Mouse (Mus musculus) Patski (cell line): ENCODE measurements at regions not wholly inside any gene's neighbourhood (a gene's known extent, or its start where the extent isn't known, plus 50 kb on each side); places are given as distances from the start of the nearest gene placed in this dataset.

Experiments used
- ATAC-seq: fragments of 100-300 bp; one replicate; pipeline ENCODE4 v1.8.0; 2021
- CTCF ChIA-PET: fragments of 350-600 bp; sonication (Branson Sonifier 250); formaldehyde crosslinking; loops from one replicate; lab custom pipeline; 2022; ENCODE audit warnings: inconsistent platforms; lab: Charles Lee
- POLR2A ChIA-PET: fragments of 350-600 bp; sonication (Branson Sonifier 250); formaldehyde crosslinking; loops from one replicate; lab custom pipeline; 2022; ENCODE audit warnings: antibody characterized with exemption, inconsistent platforms; lab: Charles Lee
- DNase-seq: peaks from one replicate; pipeline ENCODE4 v3.0.0-alpha.2; 2011; ENCODE audit warnings: low read depth, low spot score
- H3K27me3 ChIP-seq: fragments of 371-371 bp; one replicate; pipeline ENCODE4 v1.5.1; 2021
- CTCF ChIP-seq: fragments of 100-300 bp; IDR thresholded peaks from one replicate; pipeline ENCODE4 v1.5.1; 2021
- in situ Hi-C: fragments of 300-500 bp; cut with MboI; formaldehyde crosslinking; loops from 3 replicates; pipeline ENCODE4 v1.11.1; 2018; ENCODE audit warnings: low pct_unique_long_range_greater_than_20kb, mixed read lengths

- DNase-seq, result no peak
- in situ Hi-C loops, result no loop called here
- no peaks in the 10 kb centered on the region for H3K27me3 ChIP-seq
- ChIA-PET CTCF (interaction anchor here (1.1 kb wide), 1 partner anchor 18 kb away, joined by 3 read pairs; no protein-coding TSS in a partner anchor), POLR2A (no interaction called here)
- no peak for ATAC-seq
- TF ChIP-seq CTCF, result no peak
These were observed 485.8 kb downstream of the Epha4 start for GRCm38 (mm10) chr1:77029091-77029490.

GRCm38 (mm10) chr1:77043749-77044564 lies 470.9 kb downstream of the Epha4 start:
- ChIA-PET CTCF (interaction anchor here (1.1 kb wide), 1 partner anchor 12 kb away, joined by 3 read pairs; no protein-coding TSS in a partner anchor), POLR2A (no interaction called here)
- no peak for TF ChIP-seq CTCF
- no peak for DNase-seq
- no peak for ATAC-seq
- in situ Hi-C loops, result no loop called here
- H3K27me3 ChIP-seq, result no peaks in the 10 kb centered on the region

GRCm38 (mm10) chr1:77048720-77049406 lies 466.0 kb downstream of the Epha4 start:
- DNase-seq (no peak), ATAC-seq (no peak)
- ChIA-PET POLR2A (no interaction called here), CTCF (no interaction called here)
- in situ Hi-C loops, result no loop called here
- no peak for TF ChIP-seq CTCF
- H3K27me3 ChIP-seq, result no peaks in the 10 kb centered on the region

GRCm38 (mm10) chr1:77051239-77051638 lies 463.6 kb downstream of the Epha4 start:
- ATAC-seq, result peak; percentile 65
- in situ Hi-C loops, result no loop called here
- CTCF ChIA-PET, result no interaction called here
- peaks cover under 1% of the 10 kb centered on the region for H3K27me3 ChIP-seq
- TF ChIP-seq CTCF, result no peak
- DNase-seq, result no peak
- POLR2A ChIA-PET, result no interaction called here

- no peak for TF ChIP-seq CTCF
- DNase-seq, result no peak
- H3K27me3 ChIP-seq, result peaks cover 8% of the 10 kb centered on the region
- ATAC-seq, result no peak
- ChIA-PET POLR2A (no interaction called here), CTCF (no interaction called here)
- in situ Hi-C loops, result no loop called here
These were observed 460.9 kb downstream of the Epha4 start for GRCm38 (mm10) chr1:77053837-77054540.

- in situ Hi-C loops, result no loop called here
- no peak for DNase-seq
- ChIA-PET CTCF (interaction anchor here (1.1 kb wide), 1 partner anchor 10 kb away, joined by 3 read pairs; no protein-coding TSS in a partner anchor), POLR2A (no interaction called here)
- ATAC-seq, result no peak
- TF ChIP-seq CTCF, result no peak
- peaks cover 9% of the 10 kb centered on the region for H3K27me3 ChIP-seq
These were observed 452.4 kb downstream of the Epha4 start for GRCm38 (mm10) chr1:77062468-77062867.

GRCm38 (mm10) chr1:77073071-77073470 lies 441.8 kb downstream of the Epha4 start:
- in situ Hi-C loops, result no loop called here
- CTCF ChIA-PET, result interaction anchor here (1.2 to 1.5 kb wide), 2 partner anchors 9 to 11 kb away, joined by 3 read pairs; no protein-coding TSS in a partner anchor
- no peak for TF ChIP-seq CTCF
- DNase-seq (no peak), ATAC-seq (no peak)
- POLR2A ChIA-PET, result no interaction called here
- peaks cover 9% of the 10 kb centered on the region for H3K27me3 ChIP-seq

- DNase-seq (no peak), ATAC-seq (no peak)
- ChIA-PET POLR2A (interaction anchor here (0.7 kb wide), 1 partner anchor 1267 kb away, joined by 3 read pairs; no protein-coding TSS in a partner anchor), CTCF (no interaction called here)
- no peak for TF ChIP-seq CTCF
- in situ Hi-C loops, result loop anchor here (25.0 kb wide), 1 partner anchor 1413 kb away; no protein-coding TSS in a partner anchor
- peaks cover 6% of the 10 kb centered on the region for H3K27me3 ChIP-seq
These were observed 439.7 kb downstream of the Epha4 start for GRCm38 (mm10) chr1:77074926-77075885.

- in situ Hi-C loops, result loop anchor here (10.0 to 25.0 kb wide), 2 partner anchors 434 to 1418 kb away; partner anchors contain the start of gene Epha4
- no peak for ATAC-seq
- CTCF ChIA-PET, result no interaction called here
These were observed 434.1 kb downstream of the Epha4 start for GRCm38 (mm10) chr1:77080767-77081166.

More at GRCm38 (mm10) chr1:77080767-77081166, 434.1 kb downstream of the Epha4 start:
- no peaks in the 10 kb centered on the region for H3K27me3 ChIP-seq
- no peak for TF ChIP-seq CTCF
- no peak for DNase-seq
- POLR2A ChIA-PET, result no interaction called here
